8 mouse cellular contexts compared by ENCODE assay signal in genomic region chr10:67025573-67026236, GRCm38 (mm10).
A peak's percentile ranks its signal among the peaks of the same experiment; 100 is the strongest.
DNase-seq lines count a peak whose midpoint lies in the region; ATAC-seq lines count a peak whose summit lies in the region.

No protein-coding gene starts in this region.

- no peaks in the 10 kb centered on the region for H3K27me3 ChIP-seq in limb, embryonic 13.5 days
- no peaks in the 10 kb centered on the region for H3K27me3 ChIP-seq in midbrain, embryonic 13.5 days

- peak; percentile 30 for DNase-seq in embryo, embryonic 10.5 days (ENCODE audit: low spot score)
- no peak for DNase-seq in embryo, embryonic 11 days
- DNase-seq in cerebellum, postnatal 25 days = peak; percentile 89 to 92
- DNase-seq in heart, adult 11 months = peak; percentile 99
- peak; percentile 80 for DNase-seq in kidney, adult 11 months
- peak; percentile 68 to 87 for DNase-seq in urinary bladder, adult 18-20 months (ENCODE audit: low spot score in 2 of 2)

- WGBS in limb, embryonic 13.5 days = 52% methylated on average over 10 of the region's 10 CpGs
- WGBS in midbrain, embryonic 13.5 days = 55% methylated on average over 10 of the region's 10 CpGs

- no peak overlapping the region; the same call in 1 of the 2 replicates for H3K4me2 ChIP-seq in limb, embryonic 13.5 days (replicated peaks)
- H3K4me2 ChIP-seq in midbrain, embryonic 13.5 days (replicated peaks) = no peak overlapping the region

- no peak overlapping the region for H3K9ac ChIP-seq in limb, embryonic 13.5 days
- no peak overlapping the region for H3K9ac ChIP-seq in midbrain, embryonic 13.5 days (replicated peaks)

- peak; percentile 82 for ATAC-seq in limb, embryonic 13.5 days (ENCODE audit: low FRiP score, low read depth)
- peak; percentile 74 for ATAC-seq in midbrain, embryonic 13.5 days

- no peak overlapping the region for H3K4me3 ChIP-seq in limb, embryonic 13.5 days
- H3K4me3 ChIP-seq in midbrain, embryonic 13.5 days (replicated peaks) = no peak overlapping the region

- H3K36me3 ChIP-seq in limb, embryonic 13.5 days = peaks cover 23% of the 10 kb centered on the region
- peaks cover 17% of the 10 kb centered on the region for H3K36me3 ChIP-seq in midbrain, embryonic 13.5 days

- peak overlapping the region; percentile 44; the same call in 1 of the 2 replicates for H3K27ac ChIP-seq in limb, embryonic 13.5 days
- H3K27ac ChIP-seq in midbrain, embryonic 13.5 days = peak overlapping the region; percentile 67

- peaks cover 24% of the 10 kb centered on the region for H3K4me1 ChIP-seq in limb, embryonic 13.5 days
- H3K4me1 ChIP-seq in midbrain, embryonic 13.5 days (replicated peaks) = peaks cover 12% of the 10 kb centered on the region

- H3K9me3 ChIP-seq in limb, embryonic 13.5 days = no peaks in the 10 kb centered on the region
- H3K9me3 ChIP-seq in midbrain, embryonic 13.5 days = no peaks in the 10 kb centered on the region
